Mouse (Mus musculus) cerebellum, adult 9-10 months (tissue): ENCODE data around the gene Dync1i2.

Experiments used
- DNase-seq: peaks from one replicate; pipeline ENCODE4 v3.0.0; 2022

The Dync1i2 gene

DNA sequence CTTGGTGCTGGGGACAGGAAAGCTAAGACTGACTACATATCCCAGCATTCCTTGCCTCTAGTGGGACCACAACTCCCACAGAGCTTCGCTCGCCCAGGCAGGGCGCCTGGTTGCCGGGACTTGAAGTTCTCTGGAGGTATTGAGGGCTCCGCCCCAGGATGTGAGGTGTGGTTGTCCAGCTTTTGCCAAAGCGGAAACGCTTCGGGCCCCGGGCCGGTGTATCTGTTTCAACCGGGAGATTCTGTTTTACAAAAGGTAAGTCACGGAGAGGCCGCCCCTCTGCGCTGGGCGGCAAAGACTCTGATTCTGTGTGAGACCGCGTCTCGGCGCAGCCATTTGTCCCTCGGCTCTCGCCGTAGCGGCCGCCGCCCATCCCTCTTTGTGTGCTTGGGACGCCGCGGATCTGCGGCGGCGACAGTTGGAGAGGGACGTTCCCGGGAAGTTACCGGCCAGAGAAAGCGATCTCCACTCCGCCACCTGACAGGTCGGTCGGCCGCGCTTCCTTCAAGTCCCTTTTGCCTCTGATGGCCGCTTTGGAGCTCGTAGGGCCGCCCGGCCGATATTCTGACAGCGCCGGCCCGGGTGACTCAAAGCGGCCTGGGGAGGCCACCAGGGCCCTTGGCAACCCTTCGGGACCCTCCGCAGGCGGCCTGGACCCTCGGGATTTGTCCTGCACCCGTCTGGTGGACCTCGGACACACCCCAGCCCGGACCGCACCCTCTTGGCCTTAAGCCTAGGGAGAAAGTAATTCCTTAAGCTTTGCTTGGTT lies at the start of gene Dync1i2:
Gene Dync1i2, plus strand, starts transcription at position 116 of the 769 bp plus-strand sequence.
- DNase-seq, result peak; percentile 96

DNA sequence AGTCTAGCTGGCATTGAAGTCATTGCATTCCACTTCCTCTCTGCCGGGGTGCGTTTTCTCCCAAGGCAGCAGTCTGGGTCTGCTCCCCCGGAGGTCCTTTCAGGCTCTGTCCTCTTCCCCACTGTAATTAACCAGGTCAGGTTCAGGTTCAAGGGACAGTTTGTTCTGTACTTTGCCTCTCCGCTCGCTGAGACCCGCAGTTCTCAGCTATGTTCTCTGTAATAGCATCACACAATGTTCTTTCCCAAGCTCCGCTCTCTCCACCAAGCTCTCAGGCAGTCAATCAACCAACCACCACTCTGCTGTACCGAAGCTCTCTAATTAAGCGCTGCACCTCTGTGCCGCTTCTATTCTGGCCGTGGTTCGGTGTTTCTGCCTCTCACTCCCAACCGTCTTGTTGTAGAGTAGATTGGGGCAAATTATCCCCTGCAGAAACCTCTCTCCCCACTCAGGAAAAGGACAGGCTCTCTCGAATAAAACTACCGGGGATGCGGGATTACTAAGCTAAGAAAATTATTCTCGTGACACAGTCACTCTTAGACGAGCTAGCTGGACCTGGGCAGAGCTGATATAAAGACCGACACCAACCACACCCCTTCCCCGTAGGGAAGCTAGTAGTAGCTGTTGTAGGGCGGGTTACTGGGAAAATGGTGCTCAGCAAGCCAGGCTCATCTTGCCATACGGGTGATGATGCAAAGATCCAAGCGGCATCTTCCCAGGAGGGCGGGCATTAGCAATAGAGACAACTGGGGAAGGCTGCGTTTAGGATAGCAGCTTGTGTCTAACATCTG lies 48.5 kb upstream of the Dync1i2 start:
- no peak for DNase-seq

DNA sequence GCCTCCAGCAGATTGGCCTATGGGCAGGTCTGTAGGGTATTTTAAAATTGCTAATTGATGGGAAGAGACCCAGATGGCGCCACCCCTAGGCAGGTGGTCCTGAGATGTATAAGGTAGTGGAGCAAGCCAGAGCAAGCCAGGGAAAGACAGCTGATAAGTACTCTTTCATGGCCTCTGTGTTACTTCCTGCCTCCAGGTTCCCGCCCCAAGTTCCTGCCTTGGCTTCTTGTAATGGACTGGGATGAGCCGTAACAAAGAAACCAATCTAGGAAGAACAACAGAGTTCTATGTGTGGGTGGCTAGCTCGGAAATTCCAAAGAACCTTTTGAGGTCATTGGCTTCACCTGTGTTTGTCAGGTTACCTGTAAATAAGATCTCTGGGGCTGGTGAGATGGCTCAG lies 44.3 kb upstream of the Dync1i2 start:
- no peak for DNase-seq

DNA sequence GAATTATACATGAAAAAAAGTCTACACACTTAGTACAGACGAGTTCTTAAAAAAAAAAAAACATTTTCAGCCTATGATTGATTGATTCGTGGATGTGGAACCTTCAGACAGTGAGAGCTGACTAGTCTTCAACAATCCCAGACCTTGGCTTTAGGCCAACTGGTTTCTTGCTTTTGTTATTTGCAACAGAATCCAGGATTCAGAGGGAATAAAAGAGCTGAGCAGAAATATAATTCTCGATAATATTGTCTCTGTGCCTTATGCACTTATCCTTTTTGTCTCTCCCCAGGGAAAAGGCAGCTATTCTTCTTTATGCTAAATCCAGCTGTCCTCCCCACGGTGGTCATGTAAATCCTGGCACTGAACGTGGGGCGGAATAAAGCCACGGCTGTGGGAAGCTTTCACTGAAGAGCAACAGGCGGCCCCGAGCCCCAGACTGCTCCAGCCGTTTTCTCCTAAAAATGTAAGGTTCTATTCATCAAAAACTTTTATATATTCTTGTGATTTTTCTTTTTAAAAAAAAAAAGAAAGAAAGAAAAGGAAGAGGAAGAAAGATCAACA lies 43.0 kb upstream of the Dync1i2 start:
- DNase-seq, result no peak

DNA sequence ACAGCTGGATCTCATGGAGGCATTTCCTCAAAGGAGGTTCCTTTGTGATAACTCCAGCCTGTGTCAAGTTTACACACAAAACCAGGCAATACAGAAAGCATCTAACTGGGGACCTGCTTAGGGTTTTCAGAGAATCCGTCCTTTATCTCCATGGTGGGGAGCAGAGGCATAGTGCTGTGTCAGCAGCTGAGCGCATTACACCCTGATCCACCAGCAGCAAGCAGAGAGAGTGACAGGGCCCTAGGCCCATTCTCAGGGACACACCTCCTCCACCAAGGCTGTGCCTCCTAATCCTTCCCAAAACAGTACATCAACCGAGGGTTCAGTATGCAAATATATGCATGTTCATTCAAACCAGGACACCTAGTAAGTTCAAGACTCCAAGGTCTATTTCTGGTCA lies 38.5 kb upstream of the Dync1i2 start:
- no peak for DNase-seq

DNA sequence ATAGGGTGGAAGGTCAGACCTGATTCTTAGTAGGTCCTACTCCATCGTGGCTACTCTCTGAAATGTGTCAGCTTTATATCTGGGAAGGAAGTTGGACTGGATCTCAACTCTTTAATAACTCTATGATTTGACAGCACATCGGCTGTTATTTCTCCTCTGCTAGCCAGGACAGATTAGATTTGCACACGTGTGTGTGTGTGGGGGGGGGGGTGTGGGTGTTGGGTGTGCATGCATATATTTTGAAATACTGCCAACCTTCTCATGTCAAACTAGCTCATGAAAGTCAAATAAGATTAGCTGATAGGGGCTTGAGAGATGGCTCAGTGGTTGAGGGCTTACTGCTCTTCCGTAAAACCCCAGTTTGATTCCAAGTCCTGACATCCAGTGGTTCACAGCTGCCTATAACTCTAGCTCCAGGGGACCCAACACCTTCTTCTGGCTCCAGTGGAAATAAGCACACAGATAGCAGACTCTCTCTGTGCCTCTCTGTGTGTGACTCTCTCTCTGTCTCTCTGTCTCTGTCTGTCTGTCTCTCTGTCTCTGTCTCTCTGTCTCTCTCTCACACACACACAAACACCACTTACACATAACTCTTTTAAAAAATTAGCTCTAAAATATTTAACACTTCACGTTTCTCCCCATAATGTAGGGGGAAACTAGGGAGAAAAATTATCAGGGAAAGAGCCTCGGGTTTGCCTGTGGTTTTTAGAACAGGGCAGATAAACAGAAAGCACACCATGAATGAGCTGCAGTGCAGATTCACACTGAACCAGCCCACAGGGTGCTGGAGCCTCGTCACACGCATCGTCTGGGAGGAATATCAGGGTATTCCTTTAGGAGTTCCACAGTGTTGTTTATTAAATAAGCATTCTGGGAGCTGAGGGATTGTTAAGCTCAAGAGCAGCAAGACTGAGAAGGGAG lies 34.9 kb upstream of the Dync1i2 start:
- DNase-seq, result no peak

DNA sequence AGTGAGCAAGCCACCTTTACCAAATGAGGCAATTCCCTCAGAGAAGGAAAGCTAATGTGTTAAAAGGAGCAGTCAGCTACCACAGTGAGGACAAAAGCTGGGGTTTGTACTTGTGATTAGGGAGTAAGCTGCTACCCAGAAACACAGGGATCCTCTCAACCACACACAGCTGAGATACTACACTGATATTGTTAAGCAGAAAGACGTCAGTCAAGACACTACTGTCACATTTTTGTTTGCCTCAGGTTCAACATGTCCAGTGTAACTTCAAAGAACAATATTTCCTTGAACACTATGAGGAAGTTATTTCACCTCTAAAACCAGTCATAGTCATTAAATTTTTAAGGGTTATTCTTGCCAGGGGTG lies 34.3 kb upstream of the Dync1i2 start:
- DNase-seq, result no peak

DNA sequence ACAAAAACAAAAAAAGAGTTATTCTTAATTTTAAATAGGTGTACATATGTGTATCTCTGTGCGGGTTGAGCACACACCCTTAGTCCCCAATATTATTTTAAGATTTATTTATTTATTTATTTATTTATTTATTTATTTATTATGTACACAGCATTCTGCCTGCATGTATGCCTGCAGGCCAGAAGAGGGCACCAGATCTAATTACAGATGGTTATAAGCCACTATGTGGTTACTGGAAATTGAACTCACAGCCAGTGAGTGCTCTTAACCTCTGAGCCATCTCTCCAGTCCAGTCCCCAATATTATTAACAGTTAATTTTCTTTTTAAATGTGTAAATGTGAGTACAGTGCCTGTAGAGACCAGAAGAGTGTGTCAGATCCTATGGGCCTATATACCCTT lies 33.7 kb upstream of the Dync1i2 start:
- DNase-seq, result no peak

DNA sequence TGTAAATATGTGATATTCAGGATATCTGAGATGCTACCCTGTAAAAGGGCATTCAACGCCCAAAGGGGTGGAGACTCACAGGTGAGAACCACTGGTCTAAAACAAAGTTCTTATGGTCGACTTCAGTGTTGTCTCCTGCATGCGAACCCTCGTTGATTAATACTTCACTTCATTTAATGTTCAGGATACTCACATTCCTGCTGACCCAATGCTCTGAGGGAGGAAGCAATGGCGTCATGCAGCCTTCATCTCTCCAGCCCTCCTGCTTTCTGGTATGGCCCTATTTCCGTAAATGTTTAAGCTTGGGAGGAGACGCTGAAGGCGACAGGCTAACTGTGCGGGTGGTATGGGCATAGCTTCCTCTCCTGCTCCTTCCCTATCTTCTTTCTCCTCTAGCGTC lies 31.8 kb upstream of the Dync1i2 start:
- DNase-seq, result no peak

DNA sequence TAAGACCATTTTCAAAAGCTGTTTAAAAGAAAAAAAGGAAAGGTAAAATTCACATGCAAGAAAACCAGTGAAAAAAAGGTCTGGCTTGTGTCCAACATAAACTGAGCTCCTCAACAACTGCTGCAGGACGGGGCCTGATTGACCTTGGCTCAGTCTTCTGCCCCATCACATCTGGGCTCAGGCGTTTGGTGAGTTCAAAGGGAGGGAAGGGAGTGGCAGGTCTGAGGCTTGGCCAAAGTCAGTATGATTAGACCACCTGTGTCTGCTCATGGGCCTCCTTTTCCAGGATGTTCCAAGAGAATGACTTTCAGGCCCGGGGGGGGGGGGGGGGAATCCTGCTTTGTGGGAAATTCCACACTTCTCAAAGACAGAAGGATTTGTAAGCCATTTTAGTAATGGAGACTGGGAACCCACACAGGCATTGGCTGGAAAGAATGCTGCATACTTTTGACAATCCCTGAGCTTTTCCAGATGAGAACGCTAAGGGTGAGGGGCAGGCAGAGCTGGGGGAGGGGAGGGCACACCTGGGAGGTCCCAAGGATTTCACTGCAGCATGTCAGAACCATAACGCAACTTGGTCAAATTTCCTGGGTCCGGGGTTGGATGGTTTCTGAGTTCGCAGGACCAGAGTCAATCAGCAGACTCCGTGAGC lies 30.8 kb upstream of the Dync1i2 start:
- no peak for DNase-seq

DNA sequence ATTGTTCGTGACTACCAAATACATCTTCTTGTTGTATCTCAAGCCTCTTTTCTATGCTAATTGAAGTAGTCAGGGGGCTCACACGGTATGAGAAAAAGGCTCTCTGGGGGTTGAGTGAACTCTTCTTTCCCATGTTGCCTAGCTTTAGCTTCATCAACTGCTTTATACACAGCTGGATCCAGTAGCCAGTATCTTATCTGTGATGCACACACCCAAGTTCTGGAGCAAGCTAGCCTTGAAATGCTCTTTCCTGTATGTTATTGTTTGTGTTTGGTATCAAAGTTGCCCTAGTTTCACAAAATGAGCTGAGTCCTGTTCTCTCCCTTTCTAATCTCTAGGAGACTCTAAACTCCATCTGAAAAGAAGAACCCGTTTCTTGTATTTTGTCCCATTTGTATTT lies 23.6 kb upstream of the Dync1i2 start:
- no peak for DNase-seq

DNA sequence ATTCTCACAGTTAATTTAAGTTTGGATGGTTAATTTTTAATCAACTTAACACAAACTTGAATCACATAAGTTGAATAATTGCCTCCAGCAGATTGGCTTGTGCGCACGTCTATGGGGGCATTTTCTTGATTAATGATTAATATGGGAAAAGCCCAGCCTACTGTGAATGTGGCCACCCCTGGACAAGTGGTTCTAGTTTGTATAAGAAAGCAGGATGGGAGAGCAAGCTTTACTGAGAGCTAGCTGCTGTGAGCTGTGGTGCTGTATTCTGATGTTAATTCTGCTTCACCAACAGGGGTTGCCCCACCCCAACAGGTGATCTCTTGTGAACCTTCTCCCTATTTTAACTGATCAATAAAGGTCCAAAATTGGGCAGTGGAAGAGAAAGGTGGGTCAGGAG lies 22.6 kb upstream of the Dync1i2 start:
- no peak for DNase-seq

DNA sequence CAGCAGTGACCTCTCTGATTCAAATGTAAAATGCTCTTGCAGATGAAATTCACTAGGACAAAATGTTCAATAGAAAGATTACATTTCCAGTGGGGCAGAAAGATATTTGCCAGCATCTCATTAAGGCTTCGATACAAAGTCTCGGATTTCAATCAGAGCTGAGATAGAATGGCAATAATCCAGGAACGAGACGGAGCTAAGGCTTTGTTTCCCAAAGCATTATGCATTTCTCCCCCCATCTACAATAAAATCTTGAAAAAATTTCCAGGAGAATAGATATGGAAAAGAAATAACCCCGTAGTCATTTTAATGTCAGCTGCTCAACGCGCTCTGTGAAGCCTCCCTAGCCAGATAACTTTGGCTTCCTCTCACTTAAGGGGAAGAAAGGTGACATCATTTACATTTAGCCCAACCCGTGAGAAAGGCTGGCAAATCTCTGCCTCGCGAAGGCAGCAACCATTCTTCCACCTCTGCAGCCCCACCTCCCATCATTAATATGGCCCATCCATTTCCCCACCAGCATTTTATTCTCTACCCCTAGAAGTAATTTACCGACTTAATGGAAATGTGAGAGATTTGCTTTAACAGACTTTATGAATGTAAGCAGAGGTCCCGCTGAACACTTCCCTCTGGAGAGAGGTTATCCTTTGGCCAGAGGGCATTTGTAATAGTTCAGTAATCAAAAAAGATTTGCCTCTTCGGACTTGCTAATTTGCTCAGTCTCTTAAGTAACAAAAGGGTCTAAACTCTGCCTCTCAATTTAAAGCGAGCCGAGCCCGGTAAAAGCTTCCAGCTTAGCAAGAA lies 19.9 kb upstream of the Dync1i2 start:
- DNase-seq, result no peak

DNA sequence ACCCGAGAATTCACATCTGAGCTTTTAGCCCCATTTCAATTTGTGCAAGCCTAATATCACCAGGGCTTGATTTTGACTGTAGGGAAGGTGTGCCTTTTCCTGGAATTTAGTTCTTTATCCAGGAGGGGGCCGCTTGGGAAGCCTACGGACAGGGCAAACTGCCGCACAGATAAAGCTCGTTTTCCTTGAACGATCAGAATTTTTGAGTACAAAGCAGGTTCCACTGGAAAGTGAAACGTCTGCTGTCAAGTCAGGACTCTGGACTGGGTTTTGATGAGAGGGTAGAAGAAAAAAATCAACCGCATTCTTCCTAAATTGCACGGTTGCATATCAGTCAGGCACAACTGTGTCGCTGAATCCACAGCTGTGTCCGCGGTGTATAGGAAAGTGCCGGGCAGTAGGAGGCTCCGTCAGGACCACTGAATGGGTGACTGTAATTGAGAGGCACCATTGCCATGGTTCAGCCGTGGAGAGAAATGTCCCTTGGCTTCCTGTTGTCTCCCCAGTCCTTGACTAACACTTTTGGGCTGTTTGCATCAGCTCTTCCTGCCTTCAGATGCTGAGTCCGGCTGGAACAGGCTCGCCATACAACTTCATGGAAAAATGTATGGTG lies 19.2 kb upstream of the Dync1i2 start:
- no peak for DNase-seq

DNA sequence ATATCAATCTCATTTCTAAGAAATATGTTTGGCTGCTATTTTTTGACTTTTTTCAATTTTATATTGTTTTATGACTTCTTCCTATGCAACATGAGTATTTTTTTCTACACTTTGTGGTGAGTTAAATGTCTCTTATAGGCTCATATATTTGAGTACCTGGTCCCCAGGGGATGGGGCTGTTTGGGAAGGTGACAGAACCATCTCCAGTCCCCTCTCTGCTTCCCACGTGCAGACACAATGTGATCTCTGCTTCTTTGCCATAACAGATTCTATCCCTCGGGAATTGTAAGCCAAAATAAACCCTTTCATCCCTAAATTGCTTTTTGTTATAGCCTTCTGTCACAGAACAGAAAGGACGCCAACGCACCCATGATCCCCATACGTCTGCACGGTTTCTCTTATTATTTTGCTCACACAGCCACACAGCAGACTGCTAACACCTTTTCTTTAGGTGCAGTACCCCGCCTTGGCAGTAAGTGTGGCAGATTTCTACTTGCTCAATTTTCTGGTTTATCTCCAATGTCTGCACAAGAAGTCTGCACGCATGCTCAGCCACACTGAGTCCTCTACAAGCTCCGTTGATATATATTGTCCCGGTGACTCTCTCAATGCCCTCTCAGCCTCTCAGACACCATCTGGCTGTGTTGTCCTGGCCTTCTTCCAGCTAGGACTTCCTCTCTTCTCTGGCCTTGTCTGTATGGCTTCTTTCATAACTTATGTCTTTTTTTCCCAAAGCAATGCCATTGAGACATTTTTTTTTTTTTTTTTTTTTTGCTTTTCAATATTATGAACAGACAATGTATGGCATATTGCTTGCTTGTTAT lies 17.2 kb upstream of the Dync1i2 start:
- DNase-seq, result peak; percentile 32

DNA sequence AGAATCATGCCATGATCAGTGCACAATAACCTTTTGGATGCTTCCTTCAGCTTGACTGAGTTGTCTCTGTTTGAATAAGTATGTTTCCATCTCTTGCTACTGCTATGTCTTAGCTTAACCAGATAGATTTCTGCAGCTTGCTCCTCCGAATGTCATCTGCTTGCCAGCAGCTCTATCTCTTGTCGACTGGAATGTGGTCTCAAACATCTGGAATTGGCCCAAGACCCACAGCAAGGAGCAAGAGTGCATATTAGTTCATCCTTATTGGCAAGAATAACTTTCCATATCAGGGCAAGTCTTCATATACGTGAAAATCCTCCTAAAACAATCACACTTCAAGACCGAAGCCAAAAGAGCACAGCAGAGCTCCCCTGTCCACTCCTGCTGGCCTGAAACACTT lies 14.6 kb upstream of the Dync1i2 start:
- no peak for DNase-seq

DNA sequence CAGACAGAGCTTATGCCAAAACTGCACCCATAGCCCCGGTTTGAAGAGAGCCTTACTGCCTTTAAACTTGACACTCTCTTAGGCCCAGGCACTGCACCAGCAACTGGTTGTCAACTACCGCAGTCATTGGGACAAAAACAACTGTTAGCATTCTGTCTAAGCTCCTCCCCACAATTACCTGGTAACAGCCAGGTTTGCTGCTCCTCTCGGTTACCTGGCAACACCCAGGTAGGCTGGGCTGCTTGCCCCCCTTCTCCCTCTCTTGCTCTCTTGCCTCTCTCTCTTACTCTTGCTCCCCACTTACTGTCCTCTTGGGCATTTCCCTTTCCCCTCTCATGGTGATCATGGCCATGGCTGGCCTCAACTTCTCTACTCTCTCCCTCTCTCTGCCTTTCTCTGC lies 12.6 kb upstream of the Dync1i2 start:
- DNase-seq, result no peak

DNA sequence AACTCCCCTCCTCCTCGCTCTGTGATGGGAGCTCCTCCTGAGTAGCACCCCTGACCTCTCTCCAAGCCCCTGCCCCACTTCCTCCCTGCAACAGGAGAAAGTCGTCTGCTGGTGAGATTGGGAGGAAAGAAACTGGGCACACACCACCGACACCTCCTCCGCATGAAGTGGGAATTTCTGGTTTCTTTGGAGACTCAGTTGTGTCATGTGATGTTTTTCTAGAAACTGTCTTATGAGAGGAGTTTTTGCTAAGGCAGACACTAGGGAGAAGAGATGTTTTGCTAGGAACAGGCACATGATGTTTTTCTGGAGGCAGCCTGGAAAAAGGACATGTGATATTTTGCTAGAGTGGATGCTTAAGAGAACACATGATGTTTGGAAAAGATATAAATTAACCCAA lies 11.0 kb upstream of the Dync1i2 start:
- DNase-seq, result no peak

DNA sequence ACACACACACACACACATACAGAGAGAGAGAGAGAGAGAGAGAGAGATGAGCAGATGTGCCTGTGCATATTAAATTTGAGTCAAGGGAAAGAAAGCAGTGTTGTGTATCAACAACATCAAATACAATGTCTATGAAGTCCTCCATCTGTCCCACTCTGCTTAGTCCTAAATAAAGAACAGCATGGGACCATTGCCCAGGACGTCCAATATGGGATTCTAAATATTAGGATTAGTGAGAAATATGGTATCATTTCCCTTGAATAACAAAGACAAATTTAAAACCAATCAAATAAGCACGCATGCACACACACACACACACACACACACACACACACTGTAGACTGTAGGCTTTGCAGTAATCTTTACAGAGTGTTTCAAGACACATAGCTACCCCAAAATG lies 9.6 kb upstream of the Dync1i2 start:
- DNase-seq, result no peak

DNA sequence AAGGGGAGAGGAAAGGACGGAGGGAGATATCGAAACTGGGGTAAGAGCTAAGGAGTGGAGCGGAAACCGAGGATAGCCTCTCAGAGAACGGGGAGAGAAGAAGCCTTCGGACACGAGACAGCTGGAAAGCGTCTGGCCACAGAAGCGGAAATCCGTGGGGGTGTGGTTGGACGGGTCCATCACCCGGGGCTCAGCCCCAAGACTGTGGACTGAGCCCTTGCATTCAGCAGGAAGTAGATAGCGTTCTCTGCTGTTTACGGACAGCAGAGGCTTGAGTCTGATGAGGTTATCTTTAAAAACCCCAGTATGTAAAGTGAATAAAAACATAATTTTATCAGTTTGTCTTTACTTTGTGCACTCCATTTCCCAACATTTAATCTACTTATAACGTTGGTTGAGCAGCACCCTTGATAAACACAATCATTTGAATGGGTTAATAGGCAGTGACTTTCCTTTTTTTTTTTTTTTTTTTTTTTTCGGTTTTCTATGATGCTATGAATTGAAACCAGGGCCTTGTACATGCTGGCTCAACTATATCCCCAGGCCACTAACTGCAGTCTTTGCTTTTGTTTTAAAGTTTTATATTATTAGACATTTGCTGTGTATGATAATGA lies 7.6 kb upstream of the Dync1i2 start:
- DNase-seq, result no peak
